Mouse (Mus musculus) midbrain, embryonic 10.5 days (tissue): ENCODE data around the gene Nap1l1. TPM values are rescaled to one million over a fixed set of nuclear protein-coding genes. Genes with fewer than 3 reads are reported as not detected.

Experiments used
- DNase-seq: peaks from one replicate; pipeline ENCODE4 v3.0.0-alpha.2; 2017; ENCODE audit warnings: low spot score
- H3K27ac ChIP-seq: fragments of 300-500 bp; sonication (generic); replicated peaks from 2 replicates; pipeline ENCODE4 v1.5.1; 2016; ENCODE audit warnings: mild to moderate bottlenecking
- H3K27me3 ChIP-seq: fragments of 300-500 bp; sonication (generic); 2 replicates; pipeline ENCODE4 v1.6.1; 2016; ENCODE audit warnings: low read depth, mild to moderate bottlenecking; ENCODE audit not compliant: poor library complexity, severe bottlenecking
- H3K36me3 ChIP-seq: fragments of 300-500 bp; sonication (generic); 2 replicates; pipeline ENCODE4 v1.6.1; 2016; ENCODE audit warnings: mild to moderate bottlenecking, moderate library complexity
- H3K4me1 ChIP-seq: fragments of 300-500 bp; sonication (generic); 2 replicates; pipeline ENCODE4 v1.6.1; 2016
- H3K4me3 ChIP-seq: fragments of 300-500 bp; sonication (generic); 2 replicates; pipeline ENCODE4 v1.5.1; 2016; ENCODE audit warnings: mild to moderate bottlenecking, moderate library complexity
- H3K9me3 ChIP-seq: fragments of 300-500 bp; sonication (generic); replicated peaks from 2 replicates; pipeline ENCODE4 v1.6.1; 2016; ENCODE audit warnings: mild to moderate bottlenecking
- WGBS: fragments of 180-500 bp; shearing (Covaris S2); methylation state at CpG from one replicate; pipeline ENCODE4 v1.1.7; 2016; 5-methylcytosine and 5-hydroxymethylcytosine counted together
- polyA plus RNA-seq: library from polyadenylated mRNA; unstranded; fragments of >200 nt; fragmentation: Nextera tagmentation; extraction: Ambion mirVana; gene quantifications from 2 replicates; pipeline ENCODE4 v1.2.1, GENCODE M21; 2016

The Nap1l1 gene
- polyA plus RNA-seq, 1 experiment from 2014 or later, result 424 TPM

DNA sequence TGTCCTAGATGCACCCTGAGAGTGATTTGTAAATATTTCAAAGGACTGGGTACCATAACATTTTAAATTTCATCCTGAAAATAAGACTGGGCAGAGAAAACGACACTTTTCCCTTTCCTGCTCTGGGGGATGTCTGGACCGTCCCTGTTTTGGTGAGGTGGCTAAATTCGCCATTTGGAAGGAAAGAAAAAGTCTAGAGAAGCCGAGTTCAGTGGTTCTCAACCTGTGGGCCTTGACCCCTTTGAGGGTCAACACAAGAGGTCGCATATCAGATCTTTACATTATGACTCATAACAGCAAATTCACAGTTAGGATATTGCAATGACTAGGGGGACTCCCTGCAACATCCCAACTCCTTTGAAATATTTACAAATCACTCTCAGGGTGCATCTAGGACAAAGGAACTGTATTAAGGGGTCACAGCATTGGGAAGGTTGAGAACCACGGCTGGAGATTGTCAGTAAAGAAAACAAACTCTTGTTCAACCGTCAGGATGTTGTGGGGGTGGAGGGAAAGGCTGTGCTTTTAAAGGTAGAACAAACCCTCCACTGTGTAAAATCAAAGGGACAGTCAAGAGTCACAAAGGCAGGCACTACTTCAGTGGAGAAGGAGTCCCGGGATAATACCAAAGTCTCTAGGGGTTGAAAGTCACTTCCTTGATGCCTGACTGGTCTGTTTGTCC is 36.2 kb downstream of the Nap1l1 start:
- Histone ChIP-seq H3K4me3 (peak overlapping the region; percentile 87), H3K9me3 (no peaks in the 10 kb centered on the region), H3K27me3 (0 out of 2 replicates have a peak, but pooled peaks cover 17% of the 10 kb centered on the region), H3K36me3 (no peaks in the 10 kb centered on the region), H3K4me1 (peaks cover 51% of the 10 kb centered on the region), H3K27ac (peak overlapping the region; percentile 42; the same call in 1 of the 2 replicates)
- 23% methylated on average over 8 of the region's 8 CpGs for WGBS
- no peak for DNase-seq

DNA sequence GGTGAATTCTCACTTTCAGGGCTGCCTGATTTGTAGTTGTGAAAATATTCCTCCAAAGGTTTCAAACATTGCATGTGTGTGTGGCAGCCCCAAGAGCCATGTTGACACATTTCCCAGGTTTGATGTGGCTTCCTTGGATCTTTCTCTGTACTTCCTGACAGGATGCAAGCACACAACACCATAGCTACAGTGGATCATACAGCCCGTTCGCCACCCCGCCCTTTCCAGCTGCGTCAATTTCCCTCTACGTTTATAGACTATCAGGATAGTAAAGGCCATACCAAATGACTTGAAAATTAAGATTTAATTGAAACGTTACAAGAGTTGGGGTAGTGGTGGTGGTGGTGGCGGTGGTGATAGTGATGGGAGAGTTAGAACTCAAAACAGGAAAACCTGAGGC is 37.0 kb downstream of the Nap1l1 start:
- DNase-seq, result no peak
- H3K4me3 ChIP-seq, result no peak overlapping the region
- no peak overlapping the region for H3K27ac ChIP-seq
- H3K27me3 ChIP-seq, result 0 out of 2 replicates have a peak, but pooled peaks cover 9% of the 10 kb centered on the region
- WGBS, result 82% methylated on average over 7 of the region's 7 CpGs
- no peaks in the 10 kb centered on the region for H3K9me3 ChIP-seq
- H3K4me1 ChIP-seq, result peaks cover 51% of the 10 kb centered on the region
- H3K36me3 ChIP-seq, result no peaks in the 10 kb centered on the region

DNA sequence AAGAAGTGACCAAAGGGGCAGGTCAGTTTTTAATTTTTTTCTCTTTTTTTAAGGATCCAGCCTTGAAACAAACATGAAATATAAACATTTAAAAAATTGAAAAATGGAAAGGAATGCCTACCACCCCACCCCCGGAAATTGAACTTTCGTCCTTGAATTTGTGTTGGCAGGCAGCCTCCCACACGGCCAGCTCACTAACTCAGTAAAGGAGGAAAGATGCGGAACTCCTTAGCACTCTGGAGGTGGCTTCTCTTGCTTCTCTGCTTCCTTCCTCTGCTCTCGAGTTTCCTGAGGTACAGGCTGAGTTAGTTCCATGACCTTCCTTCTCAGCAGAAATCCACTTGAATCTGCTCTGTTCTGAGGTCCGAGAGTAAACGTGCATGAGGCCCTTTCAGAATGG is 37.8 kb downstream of the Nap1l1 start:
- 63% methylated on average over 7 of the region's 7 CpGs for WGBS
- no peaks in the 10 kb centered on the region for H3K36me3 ChIP-seq
- peaks cover 45% of the 10 kb centered on the region for H3K4me1 ChIP-seq

DNA sequence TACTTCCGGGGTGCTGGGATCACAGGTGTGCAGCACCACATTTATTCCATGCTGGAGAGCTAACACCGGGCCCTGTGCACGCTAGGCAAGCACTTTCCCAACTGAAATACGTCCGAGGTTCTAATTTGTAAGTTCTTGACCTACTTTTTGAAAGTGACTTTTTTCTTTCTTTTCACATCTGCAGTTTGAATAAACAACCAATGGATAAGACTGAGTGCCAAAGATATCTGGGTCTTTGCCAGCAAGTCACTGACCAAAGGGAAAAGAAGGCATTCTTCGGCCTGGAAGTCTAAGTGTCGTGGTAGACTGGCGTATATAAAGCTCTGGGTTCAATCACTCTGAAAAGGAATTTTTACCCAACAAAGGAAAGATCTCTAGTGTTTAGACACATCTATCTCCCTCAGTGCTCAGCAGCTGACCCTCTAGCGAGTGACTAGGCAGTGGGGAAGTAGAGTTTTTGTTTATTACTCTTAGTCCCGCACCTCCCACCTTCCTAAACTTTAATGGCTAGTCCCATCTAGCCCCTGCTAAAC is 39.1 kb downstream of the Nap1l1 start:
- peaks cover 39% of the 10 kb centered on the region for H3K4me1 ChIP-seq
- H3K4me3 ChIP-seq, result no peak overlapping the region
- H3K36me3 ChIP-seq, result no peaks in the 10 kb centered on the region
- no peak overlapping the region for H3K27ac ChIP-seq
- DNase-seq, result no peak
- H3K27me3 ChIP-seq, result 0 out of 2 replicates have a peak, but pooled peaks cover 5% of the 10 kb centered on the region
- no peaks in the 10 kb centered on the region for H3K9me3 ChIP-seq
- WGBS, result 89% methylated on average over 10 of the region's 10 CpGs

More for the DNA sequence above, 37.8 kb downstream of the Nap1l1 start:
- H3K4me3 ChIP-seq, result no peak overlapping the region
- H3K27ac ChIP-seq, result no peak overlapping the region
- no peaks in the 10 kb centered on the region for H3K9me3 ChIP-seq
- 0 out of 2 replicates have a peak, but pooled peaks cover 5% of the 10 kb centered on the region for H3K27me3 ChIP-seq
- no peak for DNase-seq

DNA sequence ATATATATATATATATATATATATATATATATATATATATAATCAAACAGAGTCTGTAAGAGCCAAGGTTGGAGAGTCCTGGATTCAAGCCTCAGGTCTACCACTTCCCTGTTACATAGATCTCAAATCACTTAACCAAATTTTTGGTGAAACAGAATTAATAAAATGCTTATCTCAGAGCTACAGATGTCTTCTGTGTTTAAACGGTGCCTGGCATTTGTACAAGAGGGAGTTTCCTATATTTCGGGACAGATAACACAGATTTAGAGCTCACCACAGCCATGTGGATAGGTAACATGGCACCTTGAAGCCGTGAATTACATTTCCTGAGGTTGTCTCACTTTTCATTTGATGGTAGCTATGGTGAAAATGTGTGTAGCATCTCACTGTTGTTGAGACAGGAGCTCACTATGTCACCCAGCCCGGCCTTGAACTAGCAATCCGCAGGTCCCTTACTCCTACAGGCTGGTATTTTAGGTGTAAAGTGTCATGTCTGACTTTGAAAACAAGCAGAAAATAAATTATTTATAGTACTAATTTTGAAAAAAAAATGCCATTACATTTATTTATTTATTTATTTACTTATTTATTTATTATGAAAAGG is 41.4 kb downstream of the Nap1l1 start:
- peaks cover 17% of the 10 kb centered on the region for H3K4me1 ChIP-seq
- no peaks in the 10 kb centered on the region for H3K36me3 ChIP-seq
- H3K27me3 ChIP-seq, result 0 out of 2 replicates have a peak, but pooled peaks cover 5% of the 10 kb centered on the region
- H3K9me3 ChIP-seq, result no peaks in the 10 kb centered on the region
- no peak overlapping the region for H3K27ac ChIP-seq
- 93% methylated on average over 5 of the region's 5 CpGs for WGBS
- no peak overlapping the region for H3K4me3 ChIP-seq
- no peak for DNase-seq

DNA sequence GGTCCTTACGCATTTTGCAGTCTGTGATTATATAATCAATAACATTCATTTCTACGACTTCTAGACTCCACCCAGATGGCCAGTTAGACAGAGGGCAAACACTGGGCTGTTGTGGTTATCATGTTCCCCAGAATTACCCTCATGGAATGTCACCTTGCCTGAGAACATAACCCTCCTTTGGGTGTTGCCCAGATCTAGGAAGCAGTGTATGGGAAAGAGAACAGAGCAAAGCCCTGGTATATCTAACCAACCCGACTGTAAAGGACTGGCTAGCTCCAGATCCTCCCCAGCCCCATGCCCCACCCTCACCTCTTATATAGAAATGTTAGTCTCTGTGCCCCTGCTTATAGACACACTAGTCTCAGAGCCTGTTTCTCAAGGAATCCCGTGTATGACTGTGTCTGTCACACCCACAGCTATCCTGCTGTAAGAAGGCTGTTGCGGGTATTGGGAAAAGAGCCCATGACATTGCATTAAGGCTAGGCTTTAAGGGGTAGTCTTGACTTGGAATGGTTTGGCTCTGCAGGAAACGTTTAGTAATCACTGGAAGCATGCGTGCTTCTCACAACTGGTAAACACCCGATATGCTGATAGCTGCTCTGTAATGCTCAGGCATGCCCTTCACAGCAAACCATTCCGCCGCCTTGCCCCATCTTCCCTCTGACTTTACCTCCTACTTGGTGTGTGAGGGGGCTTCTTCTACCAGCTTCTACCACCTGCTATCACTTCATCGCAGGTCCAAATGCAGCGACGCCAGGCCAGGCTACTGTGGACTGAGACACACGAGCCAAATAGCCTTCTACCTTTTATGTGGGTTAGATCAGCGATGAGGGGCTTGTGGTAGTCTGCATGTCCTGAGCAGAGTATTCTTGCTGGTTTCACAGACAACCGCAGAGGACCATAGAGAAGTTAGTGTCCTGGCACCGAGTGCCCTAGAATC is 42.3 kb downstream of the Nap1l1 start:
- no peak for DNase-seq
- Histone ChIP-seq H3K36me3 (no peaks in the 10 kb centered on the region), H3K4me1 (peaks cover 18% of the 10 kb centered on the region), H3K27ac (no peak overlapping the region), H3K27me3 (no peaks in the 10 kb centered on the region), H3K9me3 (no peaks in the 10 kb centered on the region), H3K4me3 (no peak overlapping the region)
- 90% methylated on average over 17 of the region's 17 CpGs for WGBS

DNA sequence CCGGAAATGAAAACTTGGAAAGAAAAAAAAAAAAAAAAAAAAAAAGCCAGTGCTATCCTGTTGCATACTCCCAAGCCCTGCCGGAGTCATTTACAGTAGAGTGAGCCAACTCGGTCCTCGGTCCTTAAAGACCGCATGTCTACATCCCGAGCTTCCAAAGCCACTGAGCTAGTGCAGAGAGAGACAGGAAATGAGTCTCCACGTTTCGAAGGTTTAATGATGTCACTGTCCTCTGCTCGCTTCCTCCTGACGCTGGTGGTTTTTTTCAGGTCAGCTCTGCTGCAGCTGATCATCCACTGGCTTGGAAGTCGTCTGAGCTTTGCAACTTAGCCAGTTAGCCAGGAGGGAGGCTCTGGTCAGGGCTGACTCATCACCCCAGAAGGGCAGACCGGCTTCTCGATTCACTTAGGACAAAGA is 43.2 kb downstream of the Nap1l1 start:
- no peaks in the 10 kb centered on the region for H3K9me3 ChIP-seq
- peaks cover 20% of the 10 kb centered on the region for H3K4me1 ChIP-seq
- no peaks in the 10 kb centered on the region for H3K36me3 ChIP-seq
- no peaks in the 10 kb centered on the region for H3K27me3 ChIP-seq
- DNase-seq, result no peak
- no peak overlapping the region for H3K4me3 ChIP-seq
- WGBS, result 73% methylated on average over 13 of the region's 13 CpGs
- no peak overlapping the region; the same call in 1 of the 2 replicates for H3K27ac ChIP-seq

DNA sequence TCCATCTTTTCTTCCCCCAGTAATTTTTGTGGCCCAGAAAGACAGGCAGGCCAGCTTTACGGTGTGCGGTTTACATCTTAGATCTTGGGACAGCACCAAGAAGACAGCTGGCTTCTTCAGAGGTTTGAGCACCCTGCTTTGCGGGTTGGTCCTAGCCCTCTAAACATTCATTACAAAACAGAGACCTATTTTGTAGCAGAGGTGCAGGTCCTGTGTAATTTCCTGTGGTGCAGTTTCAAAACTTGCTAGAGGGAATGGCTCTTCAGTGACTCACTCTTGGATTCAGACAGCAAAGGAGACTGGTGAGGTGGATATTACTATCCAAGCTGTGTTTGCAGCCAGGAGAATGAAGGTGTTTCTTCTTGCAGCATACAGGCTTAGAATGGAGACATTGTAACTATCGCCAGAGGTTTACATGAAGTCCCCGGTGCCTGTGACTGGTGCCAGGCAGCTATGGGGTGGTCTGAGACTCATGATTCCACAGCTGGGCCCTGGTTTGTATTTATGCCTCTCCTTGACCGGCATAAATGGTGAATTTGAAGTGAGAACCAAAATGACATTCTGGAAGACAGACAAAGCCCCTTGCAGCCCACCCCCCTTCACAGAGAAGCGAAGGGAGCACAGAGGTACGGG is 43.9 kb downstream of the Nap1l1 start:
- H3K27me3 ChIP-seq, result no peaks in the 10 kb centered on the region
- WGBS, result 93% methylated on average over 8 of the region's 8 CpGs
- H3K4me1 ChIP-seq, result peaks cover 26% of the 10 kb centered on the region
- no peaks in the 10 kb centered on the region for H3K36me3 ChIP-seq
- no peak overlapping the region for H3K4me3 ChIP-seq
- DNase-seq, result no peak
- H3K27ac ChIP-seq, result no peak overlapping the region
- H3K9me3 ChIP-seq, result no peaks in the 10 kb centered on the region

DNA sequence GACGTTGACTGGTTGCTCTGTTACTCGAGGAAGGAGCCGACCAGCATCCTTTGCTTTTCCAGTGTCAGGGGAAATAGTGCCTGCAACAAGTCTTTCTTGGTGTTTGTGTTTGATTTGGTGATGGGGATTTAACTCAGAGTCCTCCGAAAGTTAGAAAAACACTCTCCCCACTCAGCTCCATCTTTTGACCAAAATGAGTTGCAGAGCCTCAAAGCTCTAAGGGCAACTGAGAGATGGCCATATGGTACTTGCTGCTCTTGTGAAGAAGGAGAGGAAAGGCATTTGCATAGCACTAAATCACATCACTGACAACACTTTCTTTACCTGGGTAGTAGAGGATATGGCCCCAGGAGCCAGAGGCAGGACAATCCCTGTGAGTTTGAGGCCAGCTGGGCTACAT is 45.3 kb downstream of the Nap1l1 start:
- Histone ChIP-seq H3K9me3 (no peaks in the 10 kb centered on the region), H3K4me3 (no peak overlapping the region), H3K4me1 (peaks cover 26% of the 10 kb centered on the region), H3K27me3 (no peaks in the 10 kb centered on the region), H3K27ac (no peak overlapping the region), H3K36me3 (no peaks in the 10 kb centered on the region)
- DNase-seq, result no peak
- WGBS, result 85% methylated on average over 4 of the region's 4 CpGs

DNA sequence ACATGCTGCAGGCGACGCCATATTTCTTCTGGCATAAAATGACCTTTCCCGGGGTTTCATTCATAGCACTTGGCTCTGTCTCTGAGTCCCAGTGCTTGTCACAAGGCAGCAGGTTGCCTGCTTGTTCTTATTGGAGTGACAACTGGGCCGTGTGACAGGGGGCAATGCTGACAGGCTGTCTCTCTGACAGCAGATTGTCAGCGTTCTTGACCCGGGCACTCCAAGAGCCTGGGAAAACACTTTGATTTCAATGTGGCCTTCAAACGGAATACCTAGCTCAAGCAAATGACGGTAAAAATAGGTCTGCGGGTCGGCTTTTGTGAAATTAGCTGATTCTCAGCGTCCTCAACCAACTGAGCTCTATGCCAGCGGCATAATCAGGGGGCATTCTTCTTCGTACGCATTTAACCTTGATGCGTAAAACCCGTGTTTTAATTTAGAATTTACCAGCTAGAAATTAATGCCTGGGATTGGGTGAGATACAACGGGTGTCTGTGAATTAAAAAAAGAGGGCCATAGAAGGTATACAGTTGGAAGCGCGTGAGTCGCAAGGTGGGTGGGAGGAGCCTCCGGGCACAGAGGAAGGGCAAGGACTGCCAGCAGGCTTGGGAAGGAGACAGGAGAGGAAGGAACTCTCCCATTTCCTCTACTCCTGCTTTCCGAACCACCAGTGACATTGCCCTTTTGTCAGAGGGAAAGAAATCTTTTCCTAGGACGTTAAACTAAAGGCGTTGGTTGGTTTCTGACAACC is 46.8 kb downstream of the Nap1l1 start:
- H3K27ac ChIP-seq, result peak overlapping the region; percentile 15; the same call in 1 of the 2 replicates
- 48% methylated on average over 24 of the region's 24 CpGs for WGBS
- no peaks in the 10 kb centered on the region for H3K36me3 ChIP-seq
- H3K9me3 ChIP-seq, result no peaks in the 10 kb centered on the region
- H3K4me1 ChIP-seq, result peaks cover 39% of the 10 kb centered on the region
- no peaks in the 10 kb centered on the region for H3K27me3 ChIP-seq
- H3K4me3 ChIP-seq, result peak overlapping the region; percentile 34
- DNase-seq, result no peak

DNA sequence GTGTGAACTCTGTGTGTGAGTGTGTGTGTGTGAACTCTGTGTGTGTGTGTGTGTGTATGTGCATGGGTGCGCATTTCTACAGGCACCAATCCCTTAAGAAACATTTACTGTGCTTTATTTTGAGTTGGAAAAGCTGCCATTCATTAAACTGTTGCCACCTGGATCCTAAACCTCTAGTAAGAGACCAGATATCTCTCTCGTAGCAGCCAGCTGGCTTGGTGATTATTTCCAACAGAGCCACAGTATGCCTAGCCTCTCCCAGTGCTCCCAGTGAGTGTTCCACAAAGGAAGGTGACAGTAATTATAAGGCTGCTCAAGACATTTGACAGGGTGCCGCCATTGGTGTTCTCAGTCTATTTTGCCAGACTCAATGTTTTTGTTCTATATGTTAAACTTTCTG is 47.6 kb downstream of the Nap1l1 start:
- no peaks in the 10 kb centered on the region for H3K36me3 ChIP-seq
- no peak for DNase-seq
- H3K27me3 ChIP-seq, result no peaks in the 10 kb centered on the region
- H3K4me3 ChIP-seq, result no peak overlapping the region
- 74% methylated on average over 3 of the region's 3 CpGs for WGBS
- H3K27ac ChIP-seq, result no peak overlapping the region
- H3K4me1 ChIP-seq, result peaks cover 39% of the 10 kb centered on the region
- H3K9me3 ChIP-seq, result no peaks in the 10 kb centered on the region
